Mouse (Mus musculus): ENCODE measurements around the gene Scd3.

DNA sequence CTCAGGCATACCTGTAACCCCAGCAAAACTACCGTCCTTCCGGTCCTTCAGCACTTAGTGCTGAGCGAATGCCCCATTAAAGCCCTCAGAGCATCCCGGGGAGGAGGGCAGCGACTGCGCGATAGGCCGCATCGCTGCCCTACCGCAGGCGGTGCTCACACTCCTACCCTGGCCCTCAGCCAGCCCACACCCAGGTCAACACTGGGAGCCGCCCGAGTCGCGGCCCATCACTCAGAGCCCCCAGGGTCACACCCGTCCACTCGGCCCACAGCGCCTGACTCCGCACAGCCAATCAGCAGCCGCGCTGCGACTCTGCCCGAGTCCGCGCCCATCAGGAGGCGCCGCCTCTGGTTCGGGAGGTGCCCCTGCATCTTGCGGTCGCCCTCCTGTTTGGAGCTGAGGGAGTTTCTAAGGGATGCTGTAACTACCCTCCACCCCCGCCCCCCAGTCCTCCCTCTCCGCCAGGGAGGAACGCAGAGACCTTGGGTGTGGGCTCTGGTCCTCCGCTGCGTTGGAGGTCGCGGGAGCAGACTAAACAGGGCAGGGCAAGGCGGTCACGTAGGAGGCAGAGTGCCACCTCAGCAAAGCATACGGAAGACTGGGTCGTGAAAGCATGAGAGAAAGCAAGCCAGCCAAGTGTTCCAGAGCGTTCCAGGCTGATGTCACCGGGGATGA, 63.9 kb downstream of the Scd3 start:
- TF ChIP-seq CTCF (IDR thresholded peaks at IDR 0.05; ENCODE audit: low read depth) (peak; percentile 65), EP300 (IDR thresholded peaks at IDR 0.05; ENCODE audit: low read depth) (0 out of 2 replicates have a peak, but pooled peaks have one; percentile 38)
